Mouse (Mus musculus): Measurements from ENCODE around the gene Ttc5. TPM values are rescaled to one million over a fixed set of nuclear protein-coding genes. Genes with fewer than 3 reads are reported as not detected.
"Not testable (repeated sequence)": the region's sequence is repeated elsewhere in the genome, so short reads cannot be mapped to it uniquely, and the experiment has no call there.

Ttc5 gene
- total and polyA plus RNA-seq, 3 experiments = 24.2 to 28.1 TPM; not detected in 1

- Histone ChIP-seq H3K9me3 (replicated peaks; ENCODE audit: insufficient read depth, low read length) (no peaks in the 10 kb centered on the region), H3K4me1 (ENCODE audit: control insufficient read depth in 1 of 2, insufficient read depth in 2 of 2, low read length in 2 of 2) (no peaks in the 10 kb centered on the region), H3K27me3 (ENCODE audit: control insufficient read depth in 1 of 2, insufficient read depth in 2 of 2, low read length in 2 of 2) (no peaks in the 10 kb centered on the region), H3K36me3 (ENCODE audit: control insufficient read depth in 1 of 2, insufficient read depth in 2 of 2, low read length in 2 of 2) (no peaks in the 10 kb centered on the region), H3K4me3 (ENCODE audit: control insufficient read depth in 1 of 2, insufficient read depth in 1 of 2, low read depth in 2 of 2, low read length in 2 of 2) (no peak overlapping the region), H3K27ac (ENCODE audit: control insufficient read depth, low read depth, low read length) (no peak overlapping the region), H3K9ac (ENCODE audit: control insufficient read depth, low read depth, low read length, poor library complexity, severe bottlenecking) (no peak overlapping the region), H3K79me2 (ENCODE audit: control insufficient read depth, insufficient read depth, low read length, poor library complexity) (no peaks in the 10 kb centered on the region)
- TF ChIP-seq RAD21 (IDR thresholded peaks at IDR 0.05; ENCODE audit: low read depth, low read length) (no peak), MXI1 (IDR thresholded peaks at IDR 0.05; ENCODE audit: low read depth, low read length) (no peak), KAT2A (conservative IDR thresholded peaks at IDR 0.05; ENCODE audit: low read depth, low read length) (no peak), CHD2 (IDR thresholded peaks at IDR 0.05; ENCODE audit: low read length) (no peak), ZC3H11A (IDR thresholded peaks at IDR 0.05; ENCODE audit: low read depth, low read length) (no peak), POLR2AphosphoS5 (IDR thresholded peaks at IDR 0.05; ENCODE audit: borderline replicate concordance, low read depth, low read length) (no peak), USF2 (IDR thresholded peaks at IDR 0.05; ENCODE audit: borderline replicate concordance in 1 of 2, insufficient read depth in 1 of 2, low read depth in 1 of 2, low read length in 2 of 2) (no peak), GATA1 (IDR thresholded peaks at IDR 0.05; ENCODE audit: low read depth, low read length) (no peak), ZKSCAN1 (IDR thresholded peaks at IDR 0.05; ENCODE audit: low read depth, low read length) (no peak), MAFK (IDR thresholded peaks at IDR 0.05; ENCODE audit: borderline replicate concordance, low read depth, low read length) (no peak), USF1 (IDR thresholded peaks at IDR 0.05; ENCODE audit: low read depth, low read length) (no peak), MYB (IDR thresholded peaks at IDR 0.05; ENCODE audit: low read depth, low read length) (no peak), POLR2AphosphoS2 (IDR thresholded peaks at IDR 0.05; ENCODE audit: low read length) (no peak), E2F4 (IDR thresholded peaks at IDR 0.05; ENCODE audit: borderline replicate concordance, low read depth, low read length) (no peak), BHLHE40 (IDR thresholded peaks at IDR 0.05; ENCODE audit: borderline replicate concordance, low read depth, low read length) (no peak), ETS1 (IDR thresholded peaks at IDR 0.05; ENCODE audit: low read depth, low read length) (no peak), GABPA (IDR thresholded peaks at IDR 0.05; ENCODE audit: low read depth, low read length) (no peak)
- no peak for DNase-seq (ENCODE audit: low read depth, low spot score)
Observed at GRCm38 (mm10) chr14:50741584-50741983, 43.7 kb downstream of the Ttc5 start.

GRCm38 (mm10) chr14:50740334-50740733 lies 45.0 kb downstream of the Ttc5 start:
- Histone ChIP-seq H3K4me3 (ENCODE audit: control insufficient read depth in 1 of 2, insufficient read depth in 1 of 2, low read depth in 2 of 2, low read length in 2 of 2) (no peak overlapping the region), H3K36me3 (ENCODE audit: control insufficient read depth in 1 of 2, insufficient read depth in 2 of 2, low read length in 2 of 2) (no peaks in the 10 kb centered on the region), H3K4me1 (ENCODE audit: control insufficient read depth in 1 of 2, insufficient read depth in 2 of 2, low read length in 2 of 2) (no peaks in the 10 kb centered on the region), H3K79me2 (ENCODE audit: control insufficient read depth, insufficient read depth, low read length, poor library complexity) (no peaks in the 10 kb centered on the region), H3K9ac (ENCODE audit: control insufficient read depth, low read depth, low read length, poor library complexity, severe bottlenecking) (no peak overlapping the region), H3K27me3 (ENCODE audit: control insufficient read depth in 1 of 2, insufficient read depth in 2 of 2, low read length in 2 of 2) (no peaks in the 10 kb centered on the region), H3K27ac (ENCODE audit: control insufficient read depth, low read depth, low read length) (no peak overlapping the region), H3K9me3 (replicated peaks; ENCODE audit: insufficient read depth, low read length) (no peaks in the 10 kb centered on the region)
- no peak for DNase-seq (ENCODE audit: low read depth, low spot score)
- TF ChIP-seq POLR2A (IDR thresholded peaks at IDR 0.05; ENCODE audit: control insufficient read depth in 1 of 2, insufficient read depth in 1 of 2, low read depth in 1 of 2, low read length in 2 of 2, poor library complexity in 1 of 2) = no peak
- TF ChIP-seq MAZ (IDR thresholded peaks at IDR 0.05; ENCODE audit: low read depth, low read length) = no peak
- no peak for TF ChIP-seq TBP (IDR thresholded peaks at IDR 0.05; ENCODE audit: low read depth, low read length)
- TF ChIP-seq CTCF (IDR thresholded peaks at IDR 0.05 in 2 of 3, conservative IDR thresholded peaks at IDR 0.05 in 1 of 3; ENCODE audit: control insufficient read depth in 1 of 3, insufficient read depth in 1 of 3, low read depth in 2 of 3, low read length in 3 of 3, poor library complexity in 1 of 3, severe bottlenecking in 1 of 3) = no peak
- TF ChIP-seq ZC3H11A (IDR thresholded peaks at IDR 0.05; ENCODE audit: low read depth, low read length) = no peak
- TF ChIP-seq CHD1 (IDR thresholded peaks at IDR 0.05; ENCODE audit: low read depth, low read length) = no peak
- no peak for TF ChIP-seq KAT2A (conservative IDR thresholded peaks at IDR 0.05; ENCODE audit: low read depth, low read length)
- no peak for TF ChIP-seq MAFK (IDR thresholded peaks at IDR 0.05; ENCODE audit: borderline replicate concordance, low read depth, low read length)
- no peak for TF ChIP-seq NELFE (IDR thresholded peaks at IDR 0.05; ENCODE audit: low read depth, low read length)
- TF ChIP-seq RCOR1 (IDR thresholded peaks at IDR 0.05; ENCODE audit: low read depth, low read length) = no peak
- TF ChIP-seq ZKSCAN1 (IDR thresholded peaks at IDR 0.05; ENCODE audit: low read depth, low read length) = no peak
- TF ChIP-seq JUND (IDR thresholded peaks at IDR 0.05; ENCODE audit: low read depth, low read length) = no peak
- no peak for TF ChIP-seq MXI1 (IDR thresholded peaks at IDR 0.05; ENCODE audit: low read depth, low read length)
- no peak for TF ChIP-seq POLR2AphosphoS5 (IDR thresholded peaks at IDR 0.05; ENCODE audit: borderline replicate concordance, low read depth, low read length)

- not testable (repeated sequence) for H3K79me2 ChIP-seq (ENCODE audit: control insufficient read depth, insufficient read depth, low read length, poor library complexity); H3K4me1 ChIP-seq (ENCODE audit: control insufficient read depth in 1 of 2, insufficient read depth in 2 of 2, low read length in 2 of 2); DNase-seq (ENCODE audit: low read depth, low spot score); H3K4me3 ChIP-seq (ENCODE audit: control insufficient read depth in 1 of 2, insufficient read depth in 1 of 2, low read depth in 2 of 2, low read length in 2 of 2); H3K27me3 ChIP-seq (ENCODE audit: control insufficient read depth in 1 of 2, insufficient read depth in 2 of 2, low read length in 2 of 2); H3K9me3 ChIP-seq (replicated peaks; ENCODE audit: insufficient read depth, low read length); H3K9ac ChIP-seq (ENCODE audit: control insufficient read depth, low read depth, low read length, poor library complexity, severe bottlenecking); H3K27ac ChIP-seq (ENCODE audit: control insufficient read depth, low read depth, low read length); H3K36me3 ChIP-seq (ENCODE audit: control insufficient read depth in 1 of 2, insufficient read depth in 2 of 2, low read length in 2 of 2)
Observed at GRCm38 (mm10) chr14:50722371-50722770, 62.9 kb downstream of the Ttc5 start.

Measured in MEL (cell line).